Mouse (Mus musculus): ENCODE measurements around the gene Abcb4. TPM values are rescaled to one million over a fixed set of nuclear protein-coding genes. Genes with fewer than 3 reads are reported as not detected.
A peak's percentile ranks its signal among the peaks of the same experiment; 100 is the strongest.

The Abcb4 gene
- polyA plus RNA-seq, 1 experiment from 2014 or later, result 1.1 TPM

GRCm38 (mm10) chr5:8868019-8868418 is 25.5 kb upstream of the Abcb4 start:
- no peaks in the 10 kb centered on the region for H3K9me3 ChIP-seq (ENCODE audit: control insufficient read depth, low read length)
- ATAC-seq (ENCODE audit: low FRiP score, low TSS enrichment) (0 out of 2 replicates have a peak, but pooled peaks have one; percentile 58), DNase-seq (peak; percentile 59)
- no peak overlapping the region for H3K9ac ChIP-seq (replicated peaks; ENCODE audit: low read length)
- H3K27ac ChIP-seq (replicated peaks; ENCODE audit: low read depth, low read length), result no peak overlapping the region
- H3K4me3 ChIP-seq (replicated peaks; ENCODE audit: low read depth, low read length), result no peak overlapping the region
- WGBS, result 5% methylated on average over 1 of the region's 1 CpGs
- H3K4me1 ChIP-seq (ENCODE audit: control insufficient read depth, insufficient read depth, low read length), result no peaks in the 10 kb centered on the region
- H3K4me2 ChIP-seq (ENCODE audit: low read length), result no peak overlapping the region
- no peaks in the 10 kb centered on the region for H3K36me3 ChIP-seq (ENCODE audit: control insufficient read depth, insufficient read depth, low read length)
- no peaks in the 10 kb centered on the region for H3K27me3 ChIP-seq (ENCODE audit: control insufficient read depth, insufficient read depth, low read length)

- DNase-seq, result no peak
- H3K9me3 ChIP-seq (ENCODE audit: control insufficient read depth, low read length), result no peaks in the 10 kb centered on the region
Measured at GRCm38 (mm10) chr5:8872979-8873915, 20.3 kb upstream of the Abcb4 start.

GRCm38 (mm10) chr5:8877086-8877485 is 16.4 kb upstream of the Abcb4 start:
- no peak overlapping the region for H3K4me3 ChIP-seq (replicated peaks; ENCODE audit: low read depth, low read length)
- H3K27ac ChIP-seq (replicated peaks; ENCODE audit: low read depth, low read length), result no peak overlapping the region
- no peak overlapping the region for H3K9ac ChIP-seq (replicated peaks; ENCODE audit: low read length)
- DNase-seq (no peak), ATAC-seq (ENCODE audit: low FRiP score, low TSS enrichment) (no peak)
- no peak overlapping the region for H3K4me2 ChIP-seq (ENCODE audit: low read length)
- H3K9me3 ChIP-seq (ENCODE audit: control insufficient read depth, low read length), result no peaks in the 10 kb centered on the region
- 90% methylated on average over 2 of the region's 2 CpGs for WGBS
- no peaks in the 10 kb centered on the region for H3K36me3 ChIP-seq (ENCODE audit: control insufficient read depth, insufficient read depth, low read length)
- H3K4me1 ChIP-seq (ENCODE audit: control insufficient read depth, insufficient read depth, low read length), result no peaks in the 10 kb centered on the region
- no peaks in the 10 kb centered on the region for H3K27me3 ChIP-seq (ENCODE audit: control insufficient read depth, insufficient read depth, low read length)

More at GRCm38 (mm10) chr5:8872979-8873915, 20.3 kb upstream of the Abcb4 start:
- no peak for ATAC-seq (ENCODE audit: low FRiP score, low TSS enrichment)
- H3K27ac ChIP-seq (replicated peaks; ENCODE audit: low read depth, low read length), result no peak overlapping the region
- WGBS, result 93% methylated on average over 6 of the region's 6 CpGs
- H3K4me2 ChIP-seq (ENCODE audit: low read length), result no peak overlapping the region
- no peak overlapping the region for H3K9ac ChIP-seq (replicated peaks; ENCODE audit: low read length)
- H3K36me3 ChIP-seq (ENCODE audit: control insufficient read depth, insufficient read depth, low read length), result no peaks in the 10 kb centered on the region
- H3K4me1 ChIP-seq (ENCODE audit: control insufficient read depth, insufficient read depth, low read length), result no peaks in the 10 kb centered on the region
- no peaks in the 10 kb centered on the region for H3K27me3 ChIP-seq (ENCODE audit: control insufficient read depth, insufficient read depth, low read length)
- no peak overlapping the region for H3K4me3 ChIP-seq (replicated peaks; ENCODE audit: low read depth, low read length)

GRCm38 (mm10) chr5:8877800-8878199 is 15.7 kb upstream of the Abcb4 start:
- ATAC-seq (ENCODE audit: low FRiP score, low TSS enrichment), result no peak
- no peak overlapping the region for H3K27ac ChIP-seq (replicated peaks; ENCODE audit: low read depth, low read length)
- no peak for DNase-seq
- H3K27me3 ChIP-seq (ENCODE audit: control insufficient read depth, insufficient read depth, low read length), result no peaks in the 10 kb centered on the region
- no peaks in the 10 kb centered on the region for H3K9me3 ChIP-seq (ENCODE audit: control insufficient read depth, low read length)
- no peaks in the 10 kb centered on the region for H3K4me1 ChIP-seq (ENCODE audit: control insufficient read depth, insufficient read depth, low read length)
- H3K4me2 ChIP-seq (ENCODE audit: low read length), result no peak overlapping the region
- no peak overlapping the region for H3K4me3 ChIP-seq (replicated peaks; ENCODE audit: low read depth, low read length)
- 80% methylated on average over 5 of the region's 5 CpGs for WGBS
- no peak overlapping the region for H3K9ac ChIP-seq (replicated peaks; ENCODE audit: low read length)
- no peaks in the 10 kb centered on the region for H3K36me3 ChIP-seq (ENCODE audit: control insufficient read depth, insufficient read depth, low read length)

GRCm38 (mm10) chr5:8885837-8886236 is 7.7 kb upstream of the Abcb4 start:
- Histone ChIP-seq H3K9ac (replicated peaks; ENCODE audit: low read length) (no peak overlapping the region), H3K27me3 (ENCODE audit: control insufficient read depth, insufficient read depth, low read length) (no peaks in the 10 kb centered on the region), H3K27ac (replicated peaks; ENCODE audit: low read depth, low read length) (no peak overlapping the region), H3K4me2 (ENCODE audit: low read length) (no peak overlapping the region), H3K9me3 (ENCODE audit: control insufficient read depth, low read length) (no peaks in the 10 kb centered on the region; the same call in 1 of the 2 replicates), H3K4me1 (ENCODE audit: control insufficient read depth, insufficient read depth, low read length) (no peaks in the 10 kb centered on the region), H3K36me3 (ENCODE audit: control insufficient read depth, insufficient read depth, low read length) (no peaks in the 10 kb centered on the region), H3K4me3 (replicated peaks; ENCODE audit: low read depth, low read length) (no peak overlapping the region)
- DNase-seq (no peak), ATAC-seq (ENCODE audit: low FRiP score, low TSS enrichment) (no peak)
- WGBS, result 76% methylated on average over 2 of the region's 2 CpGs

- Histone ChIP-seq H3K4me1 (ENCODE audit: control insufficient read depth, insufficient read depth, low read length) (no peaks in the 10 kb centered on the region), H3K9ac (replicated peaks; ENCODE audit: low read length) (peak overlapping the region; percentile 54), H3K36me3 (ENCODE audit: control insufficient read depth, insufficient read depth, low read length) (no peaks in the 10 kb centered on the region), H3K27ac (replicated peaks; ENCODE audit: low read depth, low read length) (no peak overlapping the region), H3K9me3 (ENCODE audit: control insufficient read depth, low read length) (no peaks in the 10 kb centered on the region; the same call in 1 of the 2 replicates), H3K4me3 (replicated peaks; ENCODE audit: low read depth, low read length) (peak overlapping the region; percentile 63), H3K27me3 (ENCODE audit: control insufficient read depth, insufficient read depth, low read length) (peaks cover 5% of the 10 kb centered on the region; the same call in 1 of the 2 replicates), H3K4me2 (ENCODE audit: low read length) (peak overlapping the region; percentile 76)
- 6% methylated on average over 15 of the region's 15 CpGs for whole genome bisulfite sequencing
- DNase-seq (no peak), ATAC-seq (ENCODE audit: low FRiP score, low TSS enrichment) (peak; percentile 15; the same call in 1 of the 2 replicates)
Measured at GRCm38 (mm10) chr5:8894104-8894425, 548 bp downstream of the Abcb4 start.

GRCm38 (mm10) chr5:8894641-8895490 is 1.3 kb downstream of the Abcb4 start:
- Histone ChIP-seq H3K4me1 (ENCODE audit: control insufficient read depth, insufficient read depth, low read length) (no peaks in the 10 kb centered on the region), H3K4me3 (replicated peaks; ENCODE audit: low read depth, low read length) (no peak overlapping the region), H3K9ac (replicated peaks; ENCODE audit: low read length) (no peak overlapping the region), H3K4me2 (ENCODE audit: low read length) (no peak overlapping the region), H3K27ac (replicated peaks; ENCODE audit: low read depth, low read length) (no peak overlapping the region), H3K9me3 (ENCODE audit: control insufficient read depth, low read length) (no peaks in the 10 kb centered on the region; the same call in 1 of the 2 replicates), H3K27me3 (ENCODE audit: control insufficient read depth, insufficient read depth, low read length) (peaks cover 5% of the 10 kb centered on the region; the same call in 1 of the 2 replicates), H3K36me3 (ENCODE audit: control insufficient read depth, insufficient read depth, low read length) (no peaks in the 10 kb centered on the region)
- ATAC-seq (ENCODE audit: low FRiP score, low TSS enrichment) (no peak), DNase-seq (no peak)
- 73% methylated on average over 15 of the region's 15 CpGs for WGBS

- Histone ChIP-seq H3K4me2 (ENCODE audit: low read length) (no peak overlapping the region), H3K9ac (replicated peaks; ENCODE audit: low read length) (no peak overlapping the region), H3K4me1 (ENCODE audit: control insufficient read depth, insufficient read depth, low read length) (no peaks in the 10 kb centered on the region), H3K36me3 (ENCODE audit: control insufficient read depth, insufficient read depth, low read length) (no peaks in the 10 kb centered on the region), H3K4me3 (replicated peaks; ENCODE audit: low read depth, low read length) (no peak overlapping the region), H3K27ac (replicated peaks; ENCODE audit: low read depth, low read length) (no peak overlapping the region), H3K9me3 (ENCODE audit: control insufficient read depth, low read length) (no peaks in the 10 kb centered on the region), H3K27me3 (ENCODE audit: control insufficient read depth, insufficient read depth, low read length) (peaks cover 5% of the 10 kb centered on the region; the same call in 1 of the 2 replicates)
- DNase-seq, result no peak
- WGBS, result 82% methylated on average over 1 of the region's 1 CpGs
- ATAC-seq (ENCODE audit: low FRiP score, low TSS enrichment), result no peak
Measured at GRCm38 (mm10) chr5:8896198-8896597, 2.7 kb downstream of the Abcb4 start.
